8 mouse cellular contexts compared by ENCODE assay signal in the genomic region with DNA sequence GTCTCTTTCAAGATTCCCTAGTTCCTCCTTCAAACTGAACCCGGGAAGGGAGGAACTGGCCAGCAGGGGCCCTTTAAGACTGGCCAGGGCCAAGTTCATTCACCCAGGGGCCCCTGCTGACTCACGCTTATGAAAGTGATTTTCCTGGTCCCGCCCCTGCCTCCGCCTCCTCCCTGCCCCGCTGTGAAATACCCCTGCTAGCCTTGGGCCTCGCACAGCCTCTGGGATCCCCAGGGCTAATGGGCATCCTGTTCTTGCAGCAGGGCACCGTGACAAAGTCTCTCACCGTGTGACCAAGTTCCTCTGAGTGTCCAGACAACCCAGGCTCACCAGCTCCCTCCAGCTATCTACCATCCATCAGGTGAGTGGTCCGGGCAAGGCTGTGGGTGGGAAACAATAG. TPM values are rescaled to one million over a fixed set of nuclear protein-coding genes. Genes with fewer than 3 reads are reported as not detected.
DNase-seq lines count a peak whose midpoint lies in the region; ATAC-seq and TF ChIP-seq lines count a peak whose summit lies in the region.

No protein-coding gene starts in this region.

- no peaks in the 10 kb centered on the region for H3K9me3 ChIP-seq in heart, embryonic 14.5 days (ENCODE audit: control insufficient read depth, low read length)

- DNase-seq in large intestine, adult 2 months (ENCODE audit: low read depth, low spot score): peak; percentile 74
- DNase-seq in monocyte, adult 2 months (ENCODE audit: low read depth in 1 of 2, low spot score in 2 of 2): peak; percentile 71 to 84
- no peak for DNase-seq in layer of hippocampus, postnatal 25 days (ENCODE audit: extremely low spot score in 1 of 2, low spot score in 1 of 2)
- DNase-seq in c-Kit-positive CD71-positive TER-119-positive erythroid progenitor cells, embryonic 14.5 days (ENCODE audit: low spot score): no peak
- DNase-seq in cerebellum, postnatal 10 days: no peak

- peak overlapping the region; percentile 37 for H3K4me2 ChIP-seq in heart, embryonic 14.5 days (ENCODE audit: low read length)

- ATAC-seq in heart, embryonic 14.5 days (ENCODE audit: insufficient number of reproducible peaks, insufficient read depth, low FRiP score, low read depth): peak; percentile 51

- TF ChIP-seq POLR2A in bone marrow, adult 2 months (IDR thresholded peaks at IDR 0.05; ENCODE audit: borderline replicate concordance, control insufficient read depth, low read depth, low read length): peak; percentile 74

- H3K36me3 ChIP-seq in C2C12 (ENCODE audit: control insufficient read depth, insufficient read depth): peaks cover 16% of the 10 kb centered on the region
- no peaks in the 10 kb centered on the region for H3K36me3 ChIP-seq in heart, embryonic 14.5 days (ENCODE audit: control insufficient read depth, insufficient read depth, low read length)

- H3ac ChIP-seq in C2C12 (ENCODE audit: control insufficient read depth, insufficient read length, low read depth): peak overlapping the region; percentile 85

- peak overlapping the region; percentile 84 for H3K27ac ChIP-seq in bone marrow, adult 2 months (ENCODE audit: control insufficient read depth, insufficient read depth, low read depth, low read length, poor library complexity)
- H3K27ac ChIP-seq in heart, embryonic 14.5 days (replicated peaks in 1 of 2; ENCODE audit: control insufficient read depth in 1 of 2, insufficient read depth in 1 of 2, low read depth in 2 of 2, low read length in 2 of 2): no peak overlapping the region

- TF ChIP-seq CTCF in C2C12 (IDR thresholded peaks at IDR 0.05; ENCODE audit: control insufficient read depth, insufficient read depth, insufficient read length): no peak
- no peak for TF ChIP-seq CTCF in bone marrow, adult 2 months (IDR thresholded peaks at IDR 0.05; ENCODE audit: control insufficient read depth, insufficient read depth, low read length)

- H3K79me2 ChIP-seq in C2C12 (ENCODE audit: control insufficient read depth, insufficient read depth): peaks cover 49% of the 10 kb centered on the region

- peaks cover 26% of the 10 kb centered on the region for H3K79me3 ChIP-seq in C2C12 (ENCODE audit: low read depth)

- peak overlapping the region; percentile 66 for H3K4me3 ChIP-seq in C2C12 (ENCODE audit: insufficient read depth, poor library complexity, severe bottlenecking)
- peak overlapping the region; percentile 68 for H3K4me3 ChIP-seq in bone marrow, adult 2 months (replicated peaks; ENCODE audit: control insufficient read depth, low read depth, low read length)
- H3K4me3 ChIP-seq in heart, embryonic 14.5 days (ENCODE audit: control insufficient read depth in 1 of 2, insufficient read depth in 1 of 2, low read depth in 1 of 2, low read length in 2 of 2): no peak overlapping the region

- peaks cover 8% of the 10 kb centered on the region for H3K4me1 ChIP-seq in bone marrow, adult 2 months (ENCODE audit: control insufficient read depth, insufficient read depth, low read length)
- peaks cover 17 to 19% of the 10 kb centered on the region in 2 experiments for H3K4me1 ChIP-seq in heart, embryonic 14.5 days (ENCODE audit: control insufficient read depth in 2 of 2, insufficient read depth in 2 of 2, low read length in 2 of 2)

- WGBS in bone marrow, adult 2 months: 2% methylated on average over 9 of the region's 9 CpGs
- WGBS in heart, embryonic 14.5 days: 8% methylated on average over 9 of the region's 9 CpGs
- WGBS in large intestine, adult 2 months: 3% methylated on average over 9 of the region's 9 CpGs

- H3K9ac ChIP-seq in heart, embryonic 14.5 days (ENCODE audit: low read length): peak overlapping the region; percentile 25; the same call in 1 of the 2 replicates

- no peaks in the 10 kb centered on the region for H3K27me3 ChIP-seq in C2C12 (ENCODE audit: control insufficient read depth, insufficient read depth, insufficient read length)
- H3K27me3 ChIP-seq in heart, embryonic 14.5 days (ENCODE audit: control insufficient read depth, insufficient read depth, low read length): 0 out of 2 replicates have a peak, but pooled peaks cover 3% of the 10 kb centered on the region

TF ChIP-seq in C2C12, 6 proteins besides CTCF, POLR2A, EP300 and RAD21:
- no peak for TF ChIP-seq MYOD1 (IDR thresholded peaks at IDR 0.05; ENCODE audit: control insufficient read depth, insufficient read length, low read depth)
- TF ChIP-seq FOSL1 (IDR thresholded peaks at IDR 0.05; ENCODE audit: insufficient read depth, low read length, poor library complexity, severe bottlenecking): peak; percentile 4
TF ChIP-seq in C2C12: peak in this region for 1.

RNA-seq across cellular contexts. Expression of gene Osgin1, which starts 3.0 kb away (rescaled TPM):
- polyA plus RNA-seq in C2C12 (2012; fragmentation: generic; extraction: Trizol): 18.1 TPM
- polyA plus RNA-seq in bone marrow, adult 2 months (2011; ENCODE audit: insufficient read depth, insufficient read length, low replicate concordance, missing spikeins): 5.5 and 6.5 TPM in 2 replicates
- 0.47 and 0.66 TPM in 2 replicates for polyA plus RNA-seq in heart, embryonic 14.5 days (2014; fragmentation: Nextera tagmentation; extraction: Ambion mirVana)
- 55.2 and 117 TPM in 2 replicates for polyA plus RNA-seq in large intestine, adult 2 months (2012; rRNA removed)
- under 1 TPM; 0.42 to 0.49 TPM for total RNA-seq in layer of hippocampus, postnatal 25 days (2021)

RNA-seq across cellular contexts. Expression of gene Necab2, which starts 9.6 kb away (rescaled TPM):
- polyA plus RNA-seq in C2C12 (2012; fragmentation: generic; extraction: Trizol): not detected
- polyA plus RNA-seq in bone marrow, adult 2 months (2011; ENCODE audit: insufficient read depth, insufficient read length, low replicate concordance, missing spikeins): 0.49 TPM in 1 of 2 replicates, not detected in the other
- polyA plus RNA-seq in heart, embryonic 14.5 days (2014; fragmentation: Nextera tagmentation; extraction: Ambion mirVana): 0.27 TPM in 1 of 2 replicates, not detected in the other
- polyA plus RNA-seq in large intestine, adult 2 months (2012; rRNA removed): 0.63 and 0.90 TPM in 2 replicates
- total RNA-seq in layer of hippocampus, postnatal 25 days (2021): 100 to 1,000 TPM; 101 to 115 TPM

RNA-seq across cellular contexts. Expression of gene Mlycd, which starts 42.3 kb away (rescaled TPM):
- 7.5 TPM for polyA plus RNA-seq in C2C12 (2012; fragmentation: generic; extraction: Trizol)
- 4.7 and 5.9 TPM in 2 replicates for polyA plus RNA-seq in bone marrow, adult 2 months (2011; ENCODE audit: insufficient read depth, insufficient read length, low replicate concordance, missing spikeins)
- polyA plus RNA-seq in heart, embryonic 14.5 days (2014; fragmentation: Nextera tagmentation; extraction: Ambion mirVana): 25.0 and 25.4 TPM in 2 replicates
- polyA plus RNA-seq in large intestine, adult 2 months (2012; rRNA removed): 23.2 and 30.1 TPM in 2 replicates
- total RNA-seq in layer of hippocampus, postnatal 25 days (2021): 10 to 100 TPM; 28.7 to 30.0 TPM

Comparison
In these comparisons a context has a peak if more than half of its experiments do, and no peak if none do; other contexts are left out.
1. H3K4me3 ChIP-seq: peak in C2C12 (single experiment) and bone marrow, adult 2 months (single experiment); none in heart, embryonic 14.5 days (0 of 2).
2. DNase-seq: peak in large intestine, adult 2 months (single experiment) and monocyte, adult 2 months (2 of 2); none in layer of hippocampus, postnatal 25 days (0 of 2), c-Kit-positive CD71-positive TER-119-positive erythroid progenitor cells, embryonic 14.5 days (single experiment) and cerebellum, postnatal 10 days (0 of 2).